Mouse (Mus musculus) lung, embryonic 15.5 days (tissue): ENCODE measurements at regions not wholly inside any gene's neighbourhood (a gene's known extent, or its start where the extent isn't known, plus 50 kb on each side); places are given as distances from the start of the nearest gene placed in this dataset.

Source experiments
- ATAC-seq: fragments of 200-750 bp; cut with Nextera tagmentation; 2 replicates; pipeline ENCODE4 v1.8.0; 2017; ENCODE audit warnings: moderate number of reproducible peaks, borderline replicate concordance; ENCODE audit not compliant: low FRiP score, low TSS enrichment; ENCODE audit errors: extremely low read depth
- H3K27ac ChIP-seq: fragments of 300-500 bp; sonication (generic); 2 replicates; pipeline ENCODE4 v1.5.1; 2015; ENCODE audit warnings: moderate library complexity, mild to moderate bottlenecking, inconsistent platforms
- H3K27me3 ChIP-seq: fragments of 300-500 bp; sonication (generic); 2 replicates; pipeline ENCODE4 v1.6.1; 2015; ENCODE audit warnings: inconsistent platforms
- H3K36me3 ChIP-seq: fragments of 300-500 bp; sonication (generic); 2 replicates; pipeline ENCODE4 v1.6.1; 2015; ENCODE audit warnings: inconsistent platforms
- H3K4me1 ChIP-seq: fragments of 300-500 bp; sonication (generic); 2 replicates; pipeline ENCODE4 v1.6.1; 2015; ENCODE audit warnings: inconsistent platforms
- H3K4me2 ChIP-seq: fragments of 300-500 bp; sonication (generic); 2 replicates; pipeline ENCODE4 v1.6.1; 2015; ENCODE audit warnings: inconsistent platforms, mild to moderate bottlenecking, moderate library complexity
- H3K4me3 ChIP-seq: fragments of 300-500 bp; sonication (generic); 2 replicates; pipeline ENCODE4 v1.5.1; 2015; ENCODE audit warnings: mild to moderate bottlenecking, inconsistent platforms
- H3K9ac ChIP-seq: fragments of 300-500 bp; sonication (generic); 2 replicates; pipeline ENCODE4 v1.6.1; 2015; ENCODE audit warnings: inconsistent platforms
- H3K9me3 ChIP-seq: fragments of 300-500 bp; sonication (generic); 2 replicates; pipeline ENCODE4 v1.6.1; 2016; ENCODE audit warnings: inconsistent platforms
- WGBS: fragments of 180-500 bp; shearing (Covaris S2); methylation state at CpG from one replicate; pipeline ENCODE4 v1.1.7; 2015; 5-methylcytosine and 5-hydroxymethylcytosine counted together

- no peak overlapping the region for H3K9ac ChIP-seq
- no peaks in the 10 kb centered on the region for H3K9me3 ChIP-seq
- ATAC-seq, result no peak
- H3K27me3 ChIP-seq, result no peaks in the 10 kb centered on the region
- peaks cover 3% of the 10 kb centered on the region; the same call in 1 of the 2 replicates for H3K4me1 ChIP-seq
- H3K4me3 ChIP-seq, result no peak overlapping the region
- no peak overlapping the region for H3K4me2 ChIP-seq
- WGBS, result 89% methylated on average over 3 of the region's 3 CpGs
- no peak overlapping the region for H3K27ac ChIP-seq
- no peaks in the 10 kb centered on the region for H3K36me3 ChIP-seq
Measured at GRCm38 (mm10) chr8:78086361-78086760, 126.7 kb upstream of the Ttc29 start.

GRCm38 (mm10) chr8:78090382-78091122 lies 122.5 kb upstream of the Ttc29 start:
- Histone ChIP-seq H3K4me2 (peak overlapping the region; percentile 31), H3K9ac (no peak overlapping the region), H3K4me1 (peaks cover 3% of the 10 kb centered on the region; the same call in 1 of the 2 replicates), H3K27ac (no peak overlapping the region), H3K9me3 (no peaks in the 10 kb centered on the region), H3K4me3 (no peak overlapping the region), H3K36me3 (no peaks in the 10 kb centered on the region), H3K27me3 (no peaks in the 10 kb centered on the region)
- no peak for ATAC-seq
- 53% methylated on average over 9 of the region's 9 CpGs for WGBS

- Histone ChIP-seq H3K27me3 (no peaks in the 10 kb centered on the region), H3K9me3 (no peaks in the 10 kb centered on the region), H3K4me1 (peaks cover 9% of the 10 kb centered on the region; the same call in 1 of the 2 replicates), H3K4me2 (no peak overlapping the region), H3K27ac (no peak overlapping the region), H3K4me3 (no peak overlapping the region), H3K36me3 (no peaks in the 10 kb centered on the region), H3K9ac (no peak overlapping the region)
- WGBS, result 67% methylated on average over 5 of the region's 5 CpGs
- no peak for ATAC-seq
Measured at GRCm38 (mm10) chr8:78096383-78096782, 116.7 kb upstream of the Ttc29 start.

- peaks cover 9% of the 10 kb centered on the region; the same call in 1 of the 2 replicates for H3K4me1 ChIP-seq
- no peak overlapping the region for H3K9ac ChIP-seq
- no peaks in the 10 kb centered on the region for H3K9me3 ChIP-seq
- no peak for ATAC-seq
- H3K27ac ChIP-seq, result no peak overlapping the region
- no peaks in the 10 kb centered on the region for H3K27me3 ChIP-seq
- 35% methylated on average over 6 of the region's 6 CpGs for WGBS
- H3K4me3 ChIP-seq, result no peak overlapping the region
- H3K36me3 ChIP-seq, result no peaks in the 10 kb centered on the region
- no peak overlapping the region for H3K4me2 ChIP-seq
Measured at GRCm38 (mm10) chr8:78098191-78098745, 114.8 kb upstream of the Ttc29 start.

GRCm38 (mm10) chr8:78099091-78099490 lies 114.0 kb upstream of the Ttc29 start:
- H3K4me3 ChIP-seq, result no peak overlapping the region
- H3K9me3 ChIP-seq, result no peaks in the 10 kb centered on the region
- H3K4me1 ChIP-seq, result peaks cover 9% of the 10 kb centered on the region; the same call in 1 of the 2 replicates
- H3K9ac ChIP-seq, result no peak overlapping the region
- ATAC-seq, result no peak; the same call in 1 of the 2 replicates
- no peak overlapping the region for H3K27ac ChIP-seq
- H3K36me3 ChIP-seq, result no peaks in the 10 kb centered on the region
- no peaks in the 10 kb centered on the region for H3K27me3 ChIP-seq
- 55% methylated on average over 3 of the region's 3 CpGs for WGBS
- no peak overlapping the region for H3K4me2 ChIP-seq

- Histone ChIP-seq H3K9ac (no peak overlapping the region), H3K36me3 (no peaks in the 10 kb centered on the region), H3K4me3 (no peak overlapping the region), H3K4me2 (no peak overlapping the region), H3K27ac (no peak overlapping the region), H3K9me3 (no peaks in the 10 kb centered on the region), H3K4me1 (no peaks in the 10 kb centered on the region), H3K27me3 (no peaks in the 10 kb centered on the region)
- WGBS, result 41% methylated on average over 7 of the region's 7 CpGs
- ATAC-seq, result no peak
Measured at GRCm38 (mm10) chr8:78107339-78107738, 105.8 kb upstream of the Ttc29 start.

GRCm38 (mm10) chr8:78110003-78110649 lies 103.0 kb upstream of the Ttc29 start:
- no peak for ATAC-seq
- Histone ChIP-seq H3K27me3 (no peaks in the 10 kb centered on the region), H3K9me3 (no peaks in the 10 kb centered on the region), H3K36me3 (no peaks in the 10 kb centered on the region), H3K9ac (no peak overlapping the region), H3K27ac (no peak overlapping the region), H3K4me2 (no peak overlapping the region), H3K4me3 (no peak overlapping the region), H3K4me1 (no peaks in the 10 kb centered on the region)
- 81% methylated on average over 3 of the region's 3 CpGs for WGBS

GRCm38 (mm10) chr8:78113105-78113504 lies 100.0 kb upstream of the Ttc29 start:
- no peaks in the 10 kb centered on the region for H3K36me3 ChIP-seq
- 46% methylated on average over 12 of the region's 12 CpGs for WGBS
- H3K27me3 ChIP-seq, result no peaks in the 10 kb centered on the region
- no peaks in the 10 kb centered on the region for H3K9me3 ChIP-seq
- no peak for ATAC-seq
- no peak overlapping the region for H3K4me2 ChIP-seq
- H3K9ac ChIP-seq, result no peak overlapping the region
- no peaks in the 10 kb centered on the region for H3K4me1 ChIP-seq
- no peak overlapping the region for H3K4me3 ChIP-seq
- H3K27ac ChIP-seq, result no peak overlapping the region

GRCm38 (mm10) chr8:78114512-78114911 lies 98.6 kb upstream of the Ttc29 start:
- Histone ChIP-seq H3K9me3 (no peaks in the 10 kb centered on the region), H3K4me1 (no peaks in the 10 kb centered on the region), H3K4me2 (no peak overlapping the region), H3K4me3 (no peak overlapping the region), H3K27ac (no peak overlapping the region), H3K36me3 (no peaks in the 10 kb centered on the region), H3K9ac (no peak overlapping the region), H3K27me3 (no peaks in the 10 kb centered on the region)
- ATAC-seq, result no peak
- 49% methylated on average over 4 of the region's 4 CpGs for WGBS

GRCm38 (mm10) chr8:78117191-78117590 lies 95.9 kb upstream of the Ttc29 start:
- Histone ChIP-seq H3K4me2 (no peak overlapping the region), H3K9ac (no peak overlapping the region), H3K4me3 (no peak overlapping the region), H3K4me1 (no peaks in the 10 kb centered on the region), H3K27ac (no peak overlapping the region), H3K36me3 (no peaks in the 10 kb centered on the region), H3K9me3 (no peaks in the 10 kb centered on the region), H3K27me3 (no peaks in the 10 kb centered on the region)
- ATAC-seq, result no peak; the same call in 1 of the 2 replicates

GRCm38 (mm10) chr8:78118493-78118892 lies 94.6 kb upstream of the Ttc29 start:
- Histone ChIP-seq H3K9me3 (no peaks in the 10 kb centered on the region), H3K4me2 (no peak overlapping the region), H3K27ac (no peak overlapping the region), H3K36me3 (no peaks in the 10 kb centered on the region), H3K27me3 (no peaks in the 10 kb centered on the region), H3K9ac (no peak overlapping the region), H3K4me1 (no peaks in the 10 kb centered on the region), H3K4me3 (no peak overlapping the region)
- WGBS, result 73% methylated on average over 9 of the region's 9 CpGs
- ATAC-seq, result no peak

- Histone ChIP-seq H3K9ac (no peak overlapping the region), H3K4me3 (no peak overlapping the region), H3K27me3 (no peaks in the 10 kb centered on the region), H3K4me2 (no peak overlapping the region), H3K27ac (no peak overlapping the region), H3K36me3 (no peaks in the 10 kb centered on the region), H3K9me3 (no peaks in the 10 kb centered on the region), H3K4me1 (no peaks in the 10 kb centered on the region)
- WGBS, result 56% methylated on average over 11 of the region's 11 CpGs
- ATAC-seq, result no peak
Measured at GRCm38 (mm10) chr8:78119682-78120081, 93.4 kb upstream of the Ttc29 start.
